Mouse (Mus musculus) lung, adult 2 months (tissue): Measurements from ENCODE around the gene Trib2.

Experiments
- CTCF ChIP-seq: fragments of 200-500 bp; IDR thresholded peaks from 2 replicates; pipeline ENCODE4 v1.5.1; 2011; ENCODE audit warnings: mild to moderate bottlenecking, low read length, control low read depth; ENCODE audit not compliant: insufficient read depth
- POLR2A ChIP-seq: fragments of 200-500 bp; IDR thresholded peaks from 2 replicates; pipeline ENCODE4 v1.6.1; 2011; ENCODE audit warnings: low read depth, mild to moderate bottlenecking, control low read depth, low read length, borderline replicate concordance; ENCODE audit errors: extremely low read depth

DNA sequence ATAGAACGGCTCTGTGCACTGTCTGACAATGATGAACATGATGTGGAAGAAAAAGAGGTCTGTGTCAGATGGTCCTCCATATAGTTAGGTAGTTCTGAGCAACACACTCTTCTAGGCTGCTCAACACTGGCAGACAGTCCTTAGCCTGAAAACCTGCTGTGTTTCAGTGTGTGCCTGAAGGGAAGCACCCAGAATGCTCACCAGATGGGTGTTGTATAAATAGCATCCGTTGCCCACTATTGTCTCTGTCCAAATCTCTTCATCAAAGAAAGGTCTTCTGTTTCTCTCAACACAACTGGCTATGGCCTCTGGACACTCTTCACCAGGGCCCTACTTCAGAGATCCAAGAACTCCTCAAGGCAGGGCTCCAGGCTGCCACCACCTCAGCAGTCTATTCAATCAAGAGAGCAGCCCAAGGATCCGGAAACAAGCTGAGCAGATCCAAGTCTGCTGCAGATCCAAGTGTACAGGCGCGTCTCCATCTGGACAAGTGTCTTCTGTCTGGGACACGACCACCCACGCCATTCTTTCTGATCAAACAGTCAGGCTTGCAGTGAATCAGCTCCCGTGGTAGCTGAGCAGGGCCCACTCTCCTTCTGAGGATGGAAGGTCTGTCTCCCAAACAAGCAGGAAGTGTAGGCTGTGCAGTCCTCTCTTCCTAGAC, 55.1 kb downstream of the Trib2 start:
- TF ChIP-seq CTCF (no peak), POLR2A (no peak)
